Mouse (Mus musculus): Measurements from ENCODE around the gene Stat6. TPM values are rescaled to one million over a fixed set of nuclear protein-coding genes. Genes with fewer than 3 reads are reported as not detected.

Stat6 gene
- polyA plus RNA-seq (2014; fragmentation: Nextera tagmentation; extraction: Ambion mirVana): 6.1 and 6.8 TPM in 2 replicates

GRCm38 (mm10) chr10:127642772-127643552 lies at the start of gene Stat6:
Gene Stat6 (plus strand): TSS chr10:127642986.
- Histone ChIP-seq H3K27me3 (ENCODE audit: control insufficient read depth, insufficient read depth, low read length) (peaks cover 10% of the 10 kb centered on the region), H3K9me3 (ENCODE audit: control insufficient read depth, low read length) (no peaks in the 10 kb centered on the region), H3K4me2 (ENCODE audit: low read depth) (peak within 1 kb of the TSS; percentile 50), H3K27ac (ENCODE audit: low read depth, low read length) (peak within 1 kb of the TSS; percentile 49; the same call in 1 of the 2 replicates), H3K4me1 (ENCODE audit: control insufficient read depth, insufficient read depth, low read length) (0 out of 2 replicates have a peak, but pooled peaks cover 9% of the 10 kb centered on the region), H3K9ac (ENCODE audit: low read length) (peak within 1 kb of the TSS; percentile 54), H3K36me3 (ENCODE audit: control insufficient read depth, insufficient read depth, low read length) (no peaks in the 10 kb centered on the region), H3K4me3 (ENCODE audit: low read depth, low read length) (peak within 1 kb of the TSS; percentile 32)
- peak; percentile 52 for DNase-seq (ENCODE audit: low spot score)
- ATAC-seq (ENCODE audit: insufficient read depth, low FRiP score, low TSS enrichment): 0 out of 2 replicates have a peak, but pooled peaks have one; percentile 45
- WGBS: 8% methylated on average over 37 of the region's 37 CpGs

- Histone ChIP-seq H3K36me3 (ENCODE audit: control insufficient read depth, insufficient read depth, low read length) (peaks cover 23% of the 10 kb centered on the region), H3K9ac (ENCODE audit: low read length) (no peak overlapping the region), H3K9me3 (ENCODE audit: control insufficient read depth, low read length) (no peaks in the 10 kb centered on the region), H3K4me1 (ENCODE audit: control insufficient read depth, insufficient read depth, low read length) (peaks cover 15% of the 10 kb centered on the region), H3K4me2 (ENCODE audit: low read depth) (no peak overlapping the region), H3K27me3 (ENCODE audit: control insufficient read depth, insufficient read depth, low read length) (no peaks in the 10 kb centered on the region), H3K4me3 (ENCODE audit: low read depth, low read length) (no peak overlapping the region), H3K27ac (ENCODE audit: low read depth, low read length) (no peak overlapping the region)
- no peak for ATAC-seq (ENCODE audit: insufficient read depth, low FRiP score, low TSS enrichment)
- no peak for DNase-seq (ENCODE audit: low spot score)
- WGBS: 94% methylated on average over 8 of the region's 8 CpGs
Measured at GRCm38 (mm10) chr10:127594405-127594804, 48.4 kb upstream of the Stat6 start.

DNA sequence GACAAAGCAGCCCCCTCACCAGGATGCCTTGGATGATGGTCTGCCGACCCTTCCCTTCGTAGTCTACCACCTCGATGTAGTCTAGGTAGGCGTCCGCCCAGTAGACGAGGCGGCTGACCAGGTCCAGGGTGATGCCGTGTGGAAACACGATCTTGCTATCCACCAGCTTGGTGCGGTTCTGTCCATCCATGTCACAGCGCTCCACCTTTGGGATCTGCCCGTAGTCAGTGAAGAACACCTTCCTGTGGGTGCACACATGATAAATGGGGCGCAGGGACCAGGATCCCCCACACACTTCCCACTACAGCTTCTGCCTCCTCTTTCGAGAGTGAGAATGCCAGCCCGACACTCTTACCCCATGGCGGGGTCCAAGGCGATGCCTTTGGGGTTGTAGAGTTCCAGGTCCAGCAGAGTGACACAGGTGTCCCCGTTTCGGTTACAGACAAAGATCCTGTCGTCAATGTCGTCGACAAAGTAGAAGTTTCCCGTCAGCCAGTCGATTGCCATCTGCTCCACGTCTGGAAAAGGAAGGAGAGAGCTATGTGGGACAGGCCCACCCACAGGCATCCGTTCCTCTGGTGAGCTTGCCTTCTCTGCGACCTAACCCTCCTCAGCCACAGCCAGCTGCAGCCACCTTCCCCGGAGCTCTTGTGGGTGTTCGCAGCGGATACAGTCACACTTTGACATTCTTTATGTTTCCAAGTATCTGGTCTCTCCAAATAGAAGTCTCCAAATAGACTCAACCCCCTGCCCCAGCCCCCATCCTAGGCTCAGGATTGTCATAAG lies 47.7 kb upstream of the Stat6 start:
- no peak for ATAC-seq (ENCODE audit: insufficient read depth, low FRiP score, low TSS enrichment)
- no peak overlapping the region for H3K4me3 ChIP-seq (ENCODE audit: low read depth, low read length)
- H3K4me1 ChIP-seq (ENCODE audit: control insufficient read depth, insufficient read depth, low read length): peaks cover 15% of the 10 kb centered on the region
- H3K9ac ChIP-seq (ENCODE audit: low read length): no peak overlapping the region
- peaks cover 18% of the 10 kb centered on the region for H3K36me3 ChIP-seq (ENCODE audit: control insufficient read depth, insufficient read depth, low read length)
- no peak overlapping the region for H3K27ac ChIP-seq (ENCODE audit: low read depth, low read length)
- 92% methylated on average over 30 of the region's 30 CpGs for WGBS
- no peak overlapping the region for H3K4me2 ChIP-seq (ENCODE audit: low read depth)
- DNase-seq (ENCODE audit: low spot score): no peak
- no peaks in the 10 kb centered on the region for H3K27me3 ChIP-seq (ENCODE audit: control insufficient read depth, insufficient read depth, low read length)
- no peaks in the 10 kb centered on the region for H3K9me3 ChIP-seq (ENCODE audit: control insufficient read depth, low read length)

GRCm38 (mm10) chr10:127596321-127596941 lies 46.4 kb upstream of the Stat6 start:
- H3K4me3 ChIP-seq (ENCODE audit: low read depth, low read length): no peak overlapping the region
- H3K9me3 ChIP-seq (ENCODE audit: control insufficient read depth, low read length): no peaks in the 10 kb centered on the region
- H3K4me1 ChIP-seq (ENCODE audit: control insufficient read depth, insufficient read depth, low read length): peaks cover 8% of the 10 kb centered on the region
- ATAC-seq (ENCODE audit: insufficient read depth, low FRiP score, low TSS enrichment) (no peak), DNase-seq (ENCODE audit: low spot score) (no peak)
- H3K4me2 ChIP-seq (ENCODE audit: low read depth): no peak overlapping the region
- peaks cover 16% of the 10 kb centered on the region for H3K36me3 ChIP-seq (ENCODE audit: control insufficient read depth, insufficient read depth, low read length)
- 55% methylated on average over 7 of the region's 7 CpGs for WGBS
- no peak overlapping the region for H3K27ac ChIP-seq (ENCODE audit: low read depth, low read length)
- H3K9ac ChIP-seq (ENCODE audit: low read length): no peak overlapping the region
- no peaks in the 10 kb centered on the region for H3K27me3 ChIP-seq (ENCODE audit: control insufficient read depth, insufficient read depth, low read length)

DNA sequence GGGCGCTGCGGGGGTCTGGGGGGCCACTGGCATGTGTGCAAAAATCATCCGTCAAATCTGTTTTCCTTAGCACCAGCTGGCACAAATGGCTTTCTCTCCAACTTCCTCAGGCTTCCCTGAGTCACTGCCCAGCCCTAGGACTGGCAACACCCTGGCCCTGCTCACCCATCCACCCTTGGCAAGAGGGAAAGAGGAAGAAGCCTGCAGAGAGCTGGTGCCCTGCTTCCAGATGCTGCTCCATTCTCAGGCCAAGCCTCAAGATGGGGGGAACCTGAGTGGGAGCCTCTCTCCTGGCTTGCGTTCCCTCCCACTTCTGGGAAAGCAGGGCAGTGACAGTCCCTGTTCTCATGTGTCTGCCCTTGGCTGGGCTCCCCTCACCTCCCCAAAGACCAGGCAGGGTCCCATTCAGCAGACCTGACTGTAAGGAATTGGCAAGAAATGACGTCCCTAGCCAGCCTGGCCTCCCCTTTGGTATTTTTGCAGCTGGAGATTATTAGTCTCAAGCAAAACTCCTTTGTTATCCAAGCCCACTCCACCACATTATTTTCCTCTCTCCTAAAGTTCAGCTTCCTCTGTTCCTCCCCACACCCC lies 45.4 kb upstream of the Stat6 start:
- no peak for DNase-seq (ENCODE audit: low spot score)
- no peak overlapping the region for H3K9ac ChIP-seq (ENCODE audit: low read length)

DNA sequence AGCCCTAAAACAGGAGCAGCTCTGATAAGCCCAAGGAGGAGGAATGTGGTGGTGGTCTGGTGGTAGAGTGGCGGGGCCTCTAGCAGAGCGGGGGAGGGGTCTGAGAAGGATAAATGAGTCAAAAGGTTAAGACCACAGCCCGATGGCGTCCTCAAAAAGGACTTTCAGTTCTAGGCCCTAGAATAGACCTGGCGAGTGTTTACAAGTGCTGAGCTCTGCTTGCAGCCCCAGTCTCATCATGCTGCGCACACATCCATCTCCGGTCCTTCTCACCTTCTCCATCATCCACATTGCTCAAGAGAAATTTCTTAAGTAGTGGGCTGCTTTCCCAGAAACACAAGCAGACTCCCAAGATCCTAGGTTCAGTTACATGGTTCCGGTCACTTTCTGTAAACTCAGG lies 44.2 kb upstream of the Stat6 start:
- Histone ChIP-seq H3K9ac (ENCODE audit: low read length) (no peak overlapping the region), H3K27ac (ENCODE audit: low read depth, low read length) (no peak overlapping the region), H3K27me3 (ENCODE audit: control insufficient read depth, insufficient read depth, low read length) (no peaks in the 10 kb centered on the region), H3K36me3 (ENCODE audit: control insufficient read depth, insufficient read depth, low read length) (peaks cover 14% of the 10 kb centered on the region), H3K4me1 (ENCODE audit: control insufficient read depth, insufficient read depth, low read length) (no peaks in the 10 kb centered on the region; the same call in 1 of the 2 replicates), H3K4me3 (ENCODE audit: low read depth, low read length) (no peak overlapping the region), H3K4me2 (ENCODE audit: low read depth) (no peak overlapping the region), H3K9me3 (ENCODE audit: control insufficient read depth, low read length) (no peaks in the 10 kb centered on the region)
- ATAC-seq (ENCODE audit: insufficient read depth, low FRiP score, low TSS enrichment): no peak
- DNase-seq (ENCODE audit: low spot score): no peak
- 63% methylated on average over 8 of the region's 8 CpGs for WGBS

More for the DNA sequence above, 45.4 kb upstream of the Stat6 start:
- Histone ChIP-seq H3K27me3 (ENCODE audit: control insufficient read depth, insufficient read depth, low read length) (no peaks in the 10 kb centered on the region), H3K4me2 (ENCODE audit: low read depth) (no peak overlapping the region), H3K9me3 (ENCODE audit: control insufficient read depth, low read length) (no peaks in the 10 kb centered on the region), H3K4me3 (ENCODE audit: low read depth, low read length) (no peak overlapping the region), H3K4me1 (ENCODE audit: control insufficient read depth, insufficient read depth, low read length) (no peaks in the 10 kb centered on the region; the same call in 1 of the 2 replicates), H3K36me3 (ENCODE audit: control insufficient read depth, insufficient read depth, low read length) (peaks cover 16% of the 10 kb centered on the region), H3K27ac (ENCODE audit: low read depth, low read length) (no peak overlapping the region)
- WGBS: 68% methylated on average over 5 of the region's 5 CpGs
- ATAC-seq (ENCODE audit: insufficient read depth, low FRiP score, low TSS enrichment): no peak

GRCm38 (mm10) chr10:127599252-127599651 lies 43.5 kb upstream of the Stat6 start:
- Histone ChIP-seq H3K9ac (ENCODE audit: low read length) (no peak overlapping the region; the same call in 1 of the 2 replicates), H3K36me3 (ENCODE audit: control insufficient read depth, insufficient read depth, low read length) (peaks cover 14% of the 10 kb centered on the region), H3K4me3 (ENCODE audit: low read depth, low read length) (no peak overlapping the region), H3K4me1 (ENCODE audit: control insufficient read depth, insufficient read depth, low read length) (no peaks in the 10 kb centered on the region; the same call in 1 of the 2 replicates), H3K27me3 (ENCODE audit: control insufficient read depth, insufficient read depth, low read length) (no peaks in the 10 kb centered on the region), H3K9me3 (ENCODE audit: control insufficient read depth, low read length) (no peaks in the 10 kb centered on the region), H3K27ac (ENCODE audit: low read depth, low read length) (no peak overlapping the region), H3K4me2 (ENCODE audit: low read depth) (no peak overlapping the region)
- ATAC-seq (ENCODE audit: insufficient read depth, low FRiP score, low TSS enrichment) (no peak), DNase-seq (ENCODE audit: low spot score) (no peak)
- WGBS: 89% methylated on average over 11 of the region's 11 CpGs

GRCm38 (mm10) chr10:127599779-127600541 lies 42.8 kb upstream of the Stat6 start:
- Histone ChIP-seq H3K4me3 (ENCODE audit: low read depth, low read length) (no peak overlapping the region), H3K36me3 (ENCODE audit: control insufficient read depth, insufficient read depth, low read length) (peaks cover 10% of the 10 kb centered on the region), H3K27ac (ENCODE audit: low read depth, low read length) (no peak overlapping the region), H3K4me2 (ENCODE audit: low read depth) (no peak overlapping the region), H3K27me3 (ENCODE audit: control insufficient read depth, insufficient read depth, low read length) (no peaks in the 10 kb centered on the region), H3K9me3 (ENCODE audit: control insufficient read depth, low read length) (no peaks in the 10 kb centered on the region), H3K9ac (ENCODE audit: low read length) (no peak overlapping the region; the same call in 1 of the 2 replicates), H3K4me1 (ENCODE audit: control insufficient read depth, insufficient read depth, low read length) (no peaks in the 10 kb centered on the region; the same call in 1 of the 2 replicates)
- no peak for ATAC-seq (ENCODE audit: insufficient read depth, low FRiP score, low TSS enrichment)
- DNase-seq (ENCODE audit: low spot score): no peak
- 74% methylated on average over 17 of the region's 17 CpGs for WGBS
